ENCODE assay signal across 9 mouse cellular contexts in the genomic region with DNA sequence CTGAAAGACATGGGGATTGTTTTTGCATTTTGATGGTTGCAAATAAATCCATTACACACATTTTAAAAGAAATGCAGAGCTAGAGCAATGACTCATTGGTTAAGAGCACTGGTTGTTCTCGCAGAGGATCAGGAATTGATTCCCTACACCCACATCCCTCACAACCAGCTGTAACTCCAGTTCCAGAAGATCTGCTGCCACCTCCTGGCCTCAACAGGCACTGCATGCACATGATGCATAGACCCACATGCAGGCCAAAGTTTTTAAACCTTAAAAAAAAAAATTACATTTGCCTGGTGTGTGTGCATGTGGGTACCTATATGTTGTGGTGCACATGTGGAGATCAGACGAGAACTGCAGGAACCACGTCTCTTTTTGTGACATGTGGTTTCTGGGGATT. TPM values are rescaled to one million over a fixed set of nuclear protein-coding genes. Genes with fewer than 3 reads are reported as not detected.
DNase-seq lines count a peak whose midpoint lies in the region.
"Had no signal": no experiment of that assay in that cellular context is flagged by ENCODE, and none has a peak within 500 bp of the region (broad histone marks: within the 10 kb centered on the region; RNA-seq: fewer than 3 reads in every experiment).

No protein-coding gene starts in this region.

- intact Hi-C loops in left cerebral cortex, postnatal 36 days (cut with DNase I) = no loop called here

- DNase-seq in adrenal gland, postnatal 14 days = peak; percentile 55
- DNase-seq in adrenal gland, adult 8-10 months = no peak
- peak; percentile 8 to 21 for DNase-seq in left cerebral cortex, adult 18-20 months (ENCODE audit: low spot score in 2 of 2)
- DNase-seq in left cerebral cortex, postnatal 36 days (ENCODE audit: low spot score in 2 of 2) = no peak
- peak; percentile 74 for DNase-seq in ZHBTc4 (ENCODE audit: low read depth, low spot score)
- peak; percentile 69 for DNase-seq in induced T-regulatory cell, adult 2 months (ENCODE audit: low read depth)
- peak; percentile 22 to 41 for DNase-seq in natural killer cell, adult 2 months (ENCODE audit: low spot score in 2 of 2)
- DNase-seq in cerebellum, adult 11 months = no peak

RNA-seq across cellular contexts. Expression of a gene that starts 17.7 kb away (rescaled TPM):
- total RNA-seq in adrenal gland, postnatal 14 days (2021) = 1.9 and 30.0 TPM in 2 replicates
- total RNA-seq in adrenal gland, adult 8-10 months (2022) = 1 to 10 TPM in 2 of 4 experiments, under 1 TPM in 2; 0.62 to 2.9 (median 1.1) TPM
- not detected for total RNA-seq in left cerebral cortex, adult 18-20 months (2021)
- total RNA-seq in left cerebral cortex, postnatal 36 days (2021) = not detected

RNA-seq across cellular contexts. Expression of a gene that starts 20.0 kb away (rescaled TPM):
- 1.8 and 3.3 TPM in 2 replicates for total RNA-seq in adrenal gland, postnatal 14 days (2021)
- 1 to 10 TPM; 3.1 to 6.9 (median 4.2) TPM for total RNA-seq in adrenal gland, adult 8-10 months (2022)
- 1 to 10 TPM; 1.0 TPM for total RNA-seq in left cerebral cortex, adult 18-20 months (2021)
- total RNA-seq in left cerebral cortex, postnatal 36 days (2021) = 1 to 10 TPM in 1 of 2 experiments, under 1 TPM in 1; 0.72 to 1.4 TPM

RNA-seq across cellular contexts. Expression of a gene that starts 45.9 kb away (rescaled TPM):
- 4.2 and 8.2 TPM in 2 replicates for total RNA-seq in adrenal gland, postnatal 14 days (2021)
- total RNA-seq in adrenal gland, adult 8-10 months (2022) = 1 to 10 TPM; 3.3 to 7.3 (median 5.4) TPM
- total RNA-seq in left cerebral cortex, adult 18-20 months (2021) = 1 to 10 TPM; 2.6 to 4.0 TPM
- total RNA-seq in left cerebral cortex, postnatal 36 days (2021) = 1 to 10 TPM; 1.3 to 1.8 TPM

RNA-seq across cellular contexts. Expression of a gene that starts 56.3 kb away (rescaled TPM):
- 2.2 and 47.3 TPM in 2 replicates for total RNA-seq in adrenal gland, postnatal 14 days (2021)
- total RNA-seq in adrenal gland, adult 8-10 months (2022) = under 1 TPM in 3 of 4 experiments, not detected in 1; 0.31 to 0.75 (median 0.38) TPM
- total RNA-seq in left cerebral cortex, adult 18-20 months (2021) = 1 to 10 TPM; 2.2 to 3.8 TPM
- total RNA-seq in left cerebral cortex, postnatal 36 days (2021) = 1 to 10 TPM in 1 of 2 experiments, under 1 TPM in 1; 0.99 to 1.1 TPM
- total RNA-seq: hematopoietic stem cell, adult 5-6 weeks had no signal

Comparison
In these comparisons a context has a peak if more than half of its experiments do, and no peak if none do; other contexts are left out.
1. DNase-seq: peak in adrenal gland, postnatal 14 days (single experiment), left cerebral cortex, adult 18-20 months (2 of 2), ZHBTc4 (single experiment), induced T-regulatory cell, adult 2 months (single experiment) and natural killer cell, adult 2 months (2 of 2); none in adrenal gland, adult 8-10 months (single experiment), left cerebral cortex, postnatal 36 days (0 of 2) and cerebellum, adult 11 months (single experiment).